Mouse (Mus musculus) lung, adult 10 weeks (tissue): ENCODE data around the gene Rubcn. TPM values are rescaled to one million over a fixed set of nuclear protein-coding genes. Genes with fewer than 3 reads are reported as not detected.

Experiments
- polyA plus RNA-seq: library from polyadenylated mRNA; stranded (reverse); fragments of 350-450 nt; fragmentation: Illumina TruSeq; extraction: RNeasy Lipid Tissue Mini Kit (QIAGEN cat#74804); gene quantifications from one replicate; pipeline ENCODE4 v1.2.3, GENCODE M21; 2014; ENCODE audit warnings: low read depth, low replicate concordance; ENCODE audit not compliant: insufficient read depth

Gene Rubcn
- 16.3 TPM for polyA plus RNA-seq

DNA sequence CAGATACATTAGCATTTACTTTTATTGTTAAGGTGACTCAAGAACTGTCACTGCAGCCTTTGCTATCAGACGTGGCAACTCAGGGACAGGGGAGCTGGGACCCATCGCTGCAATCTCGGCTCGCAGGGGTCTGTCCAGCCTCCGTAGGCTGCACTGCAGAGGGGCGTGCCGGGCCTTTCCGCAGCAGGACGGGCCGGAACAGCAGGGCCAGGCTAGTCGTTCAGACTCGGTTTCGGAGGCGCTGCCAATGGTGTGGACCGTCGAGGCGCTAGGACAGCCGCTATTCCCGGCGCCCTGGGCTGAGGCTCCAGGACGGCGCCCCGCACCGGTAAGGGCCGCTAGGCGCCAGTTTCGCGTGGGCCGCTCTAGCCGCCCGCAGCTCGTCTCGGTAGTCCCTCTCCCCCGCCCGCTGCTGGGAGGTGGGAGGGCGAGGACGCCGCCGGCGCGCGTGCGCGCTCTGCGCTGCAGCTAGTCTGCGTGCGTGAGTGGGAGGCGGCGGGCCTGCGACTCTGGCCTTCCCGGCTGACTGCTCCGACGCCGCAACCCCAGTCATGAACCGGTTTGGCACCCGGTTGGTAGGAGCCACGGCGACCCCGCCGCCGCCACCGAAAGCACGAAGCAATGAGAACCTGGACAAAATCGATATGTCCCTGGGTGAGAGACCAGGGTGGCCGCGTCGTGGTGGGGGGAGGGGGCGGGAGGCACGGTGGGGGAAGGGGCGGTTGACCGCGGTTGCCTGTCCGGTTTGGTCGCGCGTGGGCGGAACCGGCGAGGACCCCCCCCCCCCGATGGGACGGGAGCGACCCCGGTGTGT, at the start of gene Rubcn, which contains the start of gene Fyttd1:
Rubcn (minus strand) TSS at position 424 of the 814 bp plus-strand sequence.
Fyttd1 (plus strand) TSS at position 158 of the 814 bp plus-strand sequence.

GRCm38 (mm10) chr16:32913937-32914881, 36.6 kb upstream of the Rubcn start, which contains the start of gene Lrch3:
Gene Lrch3, plus strand, starts transcription at chr16:32914100.

GRCm38 (mm10) chr16:32810321-32810720, 67.2 kb downstream of the Rubcn start, which contains the start of gene Smbd1:
Gene Smbd1, minus strand, starts transcription at chr16:32810477.

GRCm38 (mm10) chr16:32797426-32797689, 80.2 kb downstream of the Rubcn start, which contains the start of gene Muc20:
Gene Muc20, minus strand, starts transcription at chr16:32797435.

Other genes with a start within 250 kb of the Rubcn start
- gene Tnk2, start 233.9 kb downstream of the Rubcn start, polyA plus RNA-seq = 22.5 TPM
- gene Muc4, start 141.9 kb downstream of the Rubcn start, polyA plus RNA-seq = 6.9 TPM
- 5.4 TPM for gene Muc20, start 80.3 kb downstream of the Rubcn start, polyA plus RNA-seq
- gene Smbd1, start 67.3 kb downstream of the Rubcn start, polyA plus RNA-seq = 2.7 TPM
- gene Fyttd1, start 266 bp downstream of the Rubcn start, polyA plus RNA-seq = 20.1 TPM
- 10.4 TPM for gene Lrch3, start 36.3 kb upstream of the Rubcn start, polyA plus RNA-seq
- gene Iqcg, start 178.5 kb upstream of the Rubcn start, polyA plus RNA-seq = 7.9 TPM
- gene Rpl35a, start 178.7 kb upstream of the Rubcn start, polyA plus RNA-seq = 2,134 TPM
- 0.81 TPM for gene Lmln, start 184.8 kb upstream of the Rubcn start, polyA plus RNA-seq